Mouse (Mus musculus) spleen, adult 2 months (tissue): ENCODE results near the gene Emb. TPM values are rescaled to one million over a fixed set of nuclear protein-coding genes. Genes with fewer than 3 reads are reported as not detected.
A peak's percentile ranks its signal among the peaks of the same experiment; 100 is the strongest.

Experiments used
- DNase-seq, 2 experiments: peaks; one replicate each; pipeline versions ENCODE4 v3.0.0 to v3.0.0-alpha.2; 2012 to 2021; ENCODE audit warnings: low spot score in 2 of 2, low read depth in 1 of 2
- H3K27ac ChIP-seq: fragments of 200-500 bp; 2 replicates; pipeline ENCODE4 v1.5.1; 2012; ENCODE audit warnings: low read length, inconsistent platforms; ENCODE audit not compliant: insufficient read depth
- H3K27me3 ChIP-seq: fragments of 200-500 bp; 2 replicates; pipeline ENCODE4 v1.6.1; 2012; ENCODE audit warnings: mild to moderate bottlenecking, moderate library complexity, low read length, inconsistent platforms; ENCODE audit not compliant: control insufficient read depth, insufficient read depth
- H3K36me3 ChIP-seq: fragments of 200-500 bp; 2 replicates; pipeline ENCODE4 v1.6.1; 2012; ENCODE audit warnings: mild to moderate bottlenecking, low read length, inconsistent platforms; ENCODE audit not compliant: control insufficient read depth, insufficient read depth
- H3K4me1 ChIP-seq: fragments of 200-500 bp; 2 replicates; pipeline ENCODE4 v1.6.1; 2011; ENCODE audit warnings: inconsistent platforms; ENCODE audit not compliant: control insufficient read depth, insufficient read depth, insufficient read length
- H3K4me3 ChIP-seq: fragments of 200-500 bp; 2 replicates; pipeline ENCODE4 v1.5.1; 2011; ENCODE audit warnings: mild to moderate bottlenecking, inconsistent platforms; ENCODE audit not compliant: insufficient read depth, insufficient read length; ENCODE audit errors: extremely low read depth
- CTCF ChIP-seq: fragments of 200-500 bp; IDR thresholded peaks from 2 replicates; pipeline ENCODE4 v1.5.1; 2011; ENCODE audit warnings: mild to moderate bottlenecking, inconsistent platforms; ENCODE audit not compliant: insufficient read depth, insufficient read length, insufficient replicate concordance; ENCODE audit errors: extremely low read depth
- POLR2A ChIP-seq: fragments of 200-500 bp; IDR thresholded peaks from 2 replicates; pipeline ENCODE4 v1.6.1; 2011; ENCODE audit warnings: low read depth, low read length, inconsistent platforms
- WGBS: fragments of 180-500 bp; shearing (Covaris S2); methylation state at CpG from one replicate; pipeline ENCODE4 v1.1.7; 2018; 5-methylcytosine and 5-hydroxymethylcytosine counted together
- polyA plus RNA-seq: library from polyadenylated mRNA; depleted of rRNA; stranded (reverse); fragments of >200 nt; gene quantifications from 2 replicates; pipeline ENCODE4 v1.2.3, GENCODE M21; 2012

Gene Emb
- polyA plus RNA-seq, 1 experiment: 19.2 TPM

DNA sequence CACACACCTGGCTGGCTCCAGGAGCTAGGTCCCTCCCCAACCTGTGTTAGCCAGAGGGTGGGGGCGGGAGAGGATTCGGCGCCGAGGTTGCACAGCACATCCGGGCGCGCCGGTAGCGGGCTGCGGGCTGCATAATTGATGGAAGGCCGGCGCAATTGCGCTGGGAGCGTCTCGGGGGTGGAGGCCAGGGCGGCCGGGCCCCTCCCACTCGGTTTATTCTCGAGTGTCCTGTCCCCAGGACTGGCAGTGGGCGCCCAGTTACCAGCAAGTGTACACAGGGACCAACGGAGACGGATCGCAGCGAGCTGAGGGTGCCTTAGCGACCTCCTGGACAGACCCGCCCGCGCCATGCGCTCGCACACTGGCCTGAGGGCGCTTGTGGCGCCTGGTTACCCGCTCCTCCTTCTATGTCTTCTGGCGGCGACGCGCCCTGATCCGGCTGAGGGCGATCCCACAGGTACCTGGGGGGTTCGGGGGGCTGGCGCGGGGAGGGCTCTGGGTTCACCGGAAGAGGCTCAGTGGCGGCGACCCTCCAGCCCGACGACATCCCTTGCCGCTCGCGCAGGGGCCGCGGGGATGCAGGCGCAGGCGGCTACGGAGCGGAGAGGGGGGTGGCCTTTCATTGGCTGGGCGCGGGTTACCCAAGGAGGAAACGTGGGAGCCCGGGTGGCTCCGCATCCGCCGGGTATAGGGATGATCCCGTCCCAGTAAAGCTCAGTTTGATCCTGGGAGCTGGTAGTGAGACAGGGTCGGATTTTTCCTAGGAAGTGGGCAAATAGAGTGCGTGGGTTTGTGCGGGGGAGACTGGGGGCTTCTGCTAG, 12.4 kb downstream of the Emb start, which contains the start of gene Gm17509:
Gene Gm17509, minus strand, starts transcription at position 575 of the 821 bp plus-strand sequence.
- Histone ChIP-seq H3K4me1 (peaks cover 14% of the 10 kb centered on the region), H3K4me3 (peak within 1 kb of the TSS; percentile 68), H3K27ac (peak within 1 kb of the TSS; percentile 89), H3K36me3 (no peaks in the 10 kb centered on the region), H3K27me3 (peaks cover 9% of the 10 kb centered on the region)
- peak in 1 of 2 experiments; percentile 53 for DNase-seq
- WGBS: under 1% methylated on average over 67 of the region's 67 CpGs
- TF ChIP-seq CTCF (no peak), POLR2A (peak; percentile 20; the same call in 1 of the 2 replicates)

DNA sequence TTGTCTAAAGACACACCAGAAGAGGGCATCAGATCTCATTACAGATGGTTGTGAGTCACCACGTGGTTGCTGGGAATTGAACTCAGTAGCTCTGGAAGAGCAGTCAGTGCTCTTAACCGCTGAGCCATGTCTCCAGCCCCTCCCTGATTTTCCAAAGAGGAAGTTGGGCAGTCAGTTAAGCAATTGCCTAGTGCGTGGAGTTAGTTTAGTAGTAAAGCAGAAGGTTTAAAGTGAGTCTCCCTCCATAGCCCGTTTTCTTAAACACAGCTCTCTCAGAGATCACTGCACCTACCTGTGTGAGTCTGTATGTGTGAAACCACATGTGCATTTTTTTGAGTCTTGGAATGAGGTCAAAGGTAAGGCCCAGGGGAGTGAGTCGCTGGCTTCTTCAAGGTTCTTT, 14.8 kb downstream of the Emb start:
- H3K36me3 ChIP-seq: no peaks in the 10 kb centered on the region
- H3K4me3 ChIP-seq: no peak overlapping the region
- no peak for DNase-seq
- peaks cover 14% of the 10 kb centered on the region for H3K4me1 ChIP-seq
- TF ChIP-seq POLR2A (no peak), CTCF (no peak)
- peaks cover 9% of the 10 kb centered on the region for H3K27me3 ChIP-seq
- WGBS: 30% methylated on average over 5 of the region's 5 CpGs
- H3K27ac ChIP-seq: no peak overlapping the region

- 82% methylated on average over 2 of the region's 2 CpGs for WGBS
- Histone ChIP-seq H3K36me3 (no peaks in the 10 kb centered on the region), H3K27ac (no peak overlapping the region), H3K27me3 (peaks cover 9% of the 10 kb centered on the region), H3K4me3 (no peak overlapping the region), H3K4me1 (peaks cover 11% of the 10 kb centered on the region)
- TF ChIP-seq POLR2A (no peak), CTCF (no peak)
- no peak for DNase-seq
These were observed 16.6 kb downstream of the Emb start for GRCm38 (mm10) chr13:117224901-117225300.

- WGBS: 59% methylated on average over 6 of the region's 6 CpGs
- H3K36me3 ChIP-seq: no peaks in the 10 kb centered on the region
- DNase-seq: no peak
- TF ChIP-seq CTCF (no peak), POLR2A (no peak)
- H3K27ac ChIP-seq: no peak overlapping the region
- H3K4me1 ChIP-seq: peaks cover 7% of the 10 kb centered on the region
- no peak overlapping the region for H3K4me3 ChIP-seq
- H3K27me3 ChIP-seq: peaks cover 5% of the 10 kb centered on the region
These were observed 17.2 kb downstream of the Emb start for GRCm38 (mm10) chr13:117225561-117225960.

- WGBS: 82% methylated on average over 6 of the region's 6 CpGs
- H3K4me1 ChIP-seq: peaks cover 3% of the 10 kb centered on the region; the same call in 1 of the 2 replicates
- no peak for TF ChIP-seq POLR2A
- H3K27ac ChIP-seq: no peak overlapping the region
- no peaks in the 10 kb centered on the region for H3K27me3 ChIP-seq
- no peak overlapping the region for H3K4me3 ChIP-seq
- no peaks in the 10 kb centered on the region for H3K36me3 ChIP-seq
- DNase-seq: no peak
These were observed 22.2 kb downstream of the Emb start for GRCm38 (mm10) chr13:117230371-117231110.

DNA sequence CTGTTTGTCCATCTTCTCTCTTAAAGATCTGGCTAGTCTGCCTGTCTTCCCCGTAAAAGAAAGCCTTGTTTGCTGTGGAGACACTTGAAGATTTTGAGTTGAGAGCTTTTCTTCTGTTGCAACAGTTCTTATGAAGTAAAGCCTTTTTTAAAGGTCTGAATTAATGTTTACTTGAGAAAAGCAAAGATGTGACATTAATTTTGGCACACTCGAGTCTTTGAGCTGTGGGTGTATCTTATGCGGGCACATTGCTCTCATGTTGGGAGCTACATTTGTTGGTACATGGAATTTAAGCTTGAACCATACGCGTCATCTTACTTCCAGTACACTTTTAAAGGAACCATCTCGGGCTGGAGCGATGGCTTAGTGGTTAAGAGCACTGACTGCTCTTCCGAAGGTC, 25.5 kb downstream of the Emb start:
- no peak for DNase-seq
- Histone ChIP-seq H3K4me3 (no peak overlapping the region), H3K4me1 (peaks cover 20% of the 10 kb centered on the region; the same call in 1 of the 2 replicates), H3K36me3 (no peaks in the 10 kb centered on the region), H3K27ac (no peak overlapping the region), H3K27me3 (no peaks in the 10 kb centered on the region)
- TF ChIP-seq CTCF: no peak
- no peak for TF ChIP-seq POLR2A
- WGBS: 95% methylated on average over 8 of the region's 8 CpGs

GRCm38 (mm10) chr13:117234486-117234885, 26.1 kb downstream of the Emb start:
- no peak for DNase-seq
- no peak overlapping the region for H3K27ac ChIP-seq
- no peak overlapping the region for H3K4me3 ChIP-seq
- TF ChIP-seq POLR2A (no peak), CTCF (no peak)
- no peaks in the 10 kb centered on the region for H3K27me3 ChIP-seq
- H3K4me1 ChIP-seq: peaks cover 20% of the 10 kb centered on the region; the same call in 1 of the 2 replicates
- H3K36me3 ChIP-seq: no peaks in the 10 kb centered on the region
- 90% methylated on average over 7 of the region's 7 CpGs for WGBS
